Mouse (Mus musculus) erythroblast, embryonic 14.5 days (primary cell): ENCODE measurements around the gene Fam173a.

Source experiments
- GATA1 ChIP-seq: IDR thresholded peaks from 2 replicates; pipeline ENCODE4 v1.6.1; 2012; ENCODE audit warnings: low read length, inconsistent platforms, mixed read lengths
- TAL1 ChIP-seq: IDR thresholded peaks from 3 replicates; pipeline ENCODE4 v1.6.1; 2012; ENCODE audit warnings: low read length, inconsistent platforms, mixed read lengths

DNA sequence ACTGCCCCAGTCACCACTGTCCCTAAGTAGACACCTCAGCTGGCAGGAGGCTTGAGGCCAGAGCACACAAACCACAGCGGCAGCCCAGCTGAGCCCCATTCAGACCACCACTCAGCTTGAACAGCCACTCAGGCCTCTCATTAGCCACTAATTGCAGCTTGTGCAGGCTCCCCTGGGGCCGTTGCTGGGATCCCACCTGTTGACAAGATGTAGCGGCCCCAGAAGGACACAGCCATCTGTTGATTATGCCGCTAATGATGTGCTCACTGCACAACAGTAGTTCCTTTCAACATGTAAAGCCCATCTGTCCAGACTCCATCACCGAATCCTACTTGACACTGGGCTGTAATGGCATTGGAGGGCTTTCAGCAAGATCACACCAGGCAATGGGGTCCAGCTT, 26.8 kb downstream of the Fam173a start:
- TF ChIP-seq GATA1, result no peak
- no peak for TF ChIP-seq TAL1
